Mouse (Mus musculus) naive thymus-derived CD4-positive, alpha-beta T cell, adult 2 months (primary cell): Measurements from ENCODE around the gene Txndc12.

Experiments
- DNase-seq: peaks from one replicate; pipeline ENCODE4 v3.0.0-alpha.2; 2011; ENCODE audit warnings: low read depth

Txndc12 gene

GRCm38 (mm10) chr4:108845824-108846569 is 11.6 kb downstream of the Txndc12 start:
- no peak for DNase-seq

- peak; percentile 83 for DNase-seq
These were observed 13.5 kb downstream of the Txndc12 start, which contains the start of gene Kti12 for GRCm38 (mm10) chr4:108847715-108848504. Gene Kti12, plus strand, starts transcription at chr4:108847785.

- DNase-seq = no peak
These were observed 14.1 kb downstream of the Txndc12 start, which contains the start of gene A730015C16Rik for GRCm38 (mm10) chr4:108848505-108848848. Gene A730015C16Rik, minus strand, starts transcription at chr4:108848619.

- no peak for DNase-seq
These were observed 32.4 kb downstream of the Txndc12 start for GRCm38 (mm10) chr4:108866806-108867205.

- DNase-seq = peak; percentile 79
These were observed 35.5 kb downstream of the Txndc12 start for GRCm38 (mm10) chr4:108869730-108870374.

- DNase-seq = no peak
These were observed 39.3 kb downstream of the Txndc12 start for GRCm38 (mm10) chr4:108873746-108874145.

GRCm38 (mm10) chr4:108877901-108878300 is 43.5 kb downstream of the Txndc12 start:
- no peak for DNase-seq

GRCm38 (mm10) chr4:108878963-108879822 is 44.8 kb downstream of the Txndc12 start, which contains the start of gene Rab3b:
Gene Rab3b, plus strand, starts transcription at chr4:108879063.
- DNase-seq = peak; percentile 45

- no peak for DNase-seq
These were observed 49.4 kb downstream of the Txndc12 start for GRCm38 (mm10) chr4:108883815-108884214.

- no peak for DNase-seq
These were observed 53.1 kb downstream of the Txndc12 start for GRCm38 (mm10) chr4:108887456-108887855.

GRCm38 (mm10) chr4:108890876-108891275 is 56.5 kb downstream of the Txndc12 start:
- no peak for DNase-seq

GRCm38 (mm10) chr4:108900421-108900820 is 66.0 kb downstream of the Txndc12 start:
- DNase-seq = no peak

- no peak for DNase-seq
These were observed 68.5 kb downstream of the Txndc12 start for GRCm38 (mm10) chr4:108902886-108903285.

GRCm38 (mm10) chr4:108903346-108903745 is 68.9 kb downstream of the Txndc12 start:
- DNase-seq = no peak

- DNase-seq = no peak
These were observed 69.7 kb downstream of the Txndc12 start for GRCm38 (mm10) chr4:108904076-108904475.

GRCm38 (mm10) chr4:108904790-108905189 is 70.4 kb downstream of the Txndc12 start:
- DNase-seq = no peak

- no peak for DNase-seq
These were observed 71.5 kb downstream of the Txndc12 start for GRCm38 (mm10) chr4:108905859-108906258.

GRCm38 (mm10) chr4:108907475-108907874 is 73.1 kb downstream of the Txndc12 start:
- no peak for DNase-seq

GRCm38 (mm10) chr4:108909872-108910425 is 75.5 kb downstream of the Txndc12 start:
- no peak for DNase-seq
